Mouse (Mus musculus): ENCODE measurements around the gene Sspn. TPM values are rescaled to one million over a fixed set of nuclear protein-coding genes. Genes with fewer than 3 reads are reported as not detected.

Gene Sspn
- polyA plus RNA-seq, 1 experiment from 2014 or later, result 11.7 TPM

- ATAC-seq (ENCODE audit: insufficient number of reproducible peaks, insufficient read depth, low FRiP score, low TSS enrichment), result no peak
- no peak overlapping the region for H3K9ac ChIP-seq
- no peak overlapping the region for H3K4me3 ChIP-seq
- 78% methylated on average over 5 of the region's 5 CpGs for WGBS
- H3K9me3 ChIP-seq, result no peaks in the 10 kb centered on the region
- H3K4me1 ChIP-seq, result no peaks in the 10 kb centered on the region
- no peaks in the 10 kb centered on the region for H3K36me3 ChIP-seq
- no peaks in the 10 kb centered on the region for H3K27me3 ChIP-seq
- H3K4me2 ChIP-seq (replicated peaks), result no peak overlapping the region
- H3K27ac ChIP-seq, result no peak overlapping the region
Measured at GRCm38 (mm10) chr6:145904616-145905015, 26.8 kb upstream of the Sspn start.

- no peak for ATAC-seq (ENCODE audit: insufficient number of reproducible peaks, insufficient read depth, low FRiP score, low TSS enrichment)
- no peak overlapping the region for H3K4me2 ChIP-seq (replicated peaks)
- WGBS, result 71% methylated on average over 7 of the region's 7 CpGs
- no peaks in the 10 kb centered on the region for H3K27me3 ChIP-seq
- H3K27ac ChIP-seq, result no peak overlapping the region
- no peaks in the 10 kb centered on the region for H3K36me3 ChIP-seq
- H3K9me3 ChIP-seq, result no peaks in the 10 kb centered on the region
- no peak overlapping the region for H3K9ac ChIP-seq
- H3K4me1 ChIP-seq, result no peaks in the 10 kb centered on the region
- H3K4me3 ChIP-seq, result no peak overlapping the region
Measured at GRCm38 (mm10) chr6:145906096-145906890, 25.1 kb upstream of the Sspn start.

DNA sequence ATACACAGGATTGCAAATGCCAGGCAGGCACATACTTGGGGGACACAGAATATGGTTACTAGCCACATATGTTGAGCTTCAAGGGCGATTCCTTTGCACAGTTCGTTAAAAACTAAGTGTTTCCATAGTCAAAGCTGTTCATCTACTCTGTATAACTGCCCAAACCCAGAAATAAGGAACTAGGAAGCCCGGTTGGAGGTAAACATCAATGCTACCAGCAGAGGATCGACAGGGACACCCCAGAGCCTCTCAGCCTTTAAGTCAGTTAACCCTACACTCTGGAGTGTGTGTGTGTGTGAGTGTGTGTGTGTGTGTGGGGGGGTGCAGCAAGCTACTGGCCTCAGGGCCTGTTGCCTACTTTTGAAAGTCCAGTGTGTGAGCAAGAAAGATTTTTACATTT, 21.5 kb upstream of the Sspn start:
- Histone ChIP-seq H3K27me3 (no peaks in the 10 kb centered on the region), H3K9me3 (no peaks in the 10 kb centered on the region), H3K9ac (no peak overlapping the region), H3K36me3 (no peaks in the 10 kb centered on the region), H3K4me1 (no peaks in the 10 kb centered on the region), H3K4me3 (no peak overlapping the region), H3K4me2 (replicated peaks) (no peak overlapping the region), H3K27ac (no peak overlapping the region)
- ATAC-seq (ENCODE audit: insufficient number of reproducible peaks, insufficient read depth, low FRiP score, low TSS enrichment), result no peak
- WGBS, result 68% methylated on average over 4 of the region's 4 CpGs

DNA sequence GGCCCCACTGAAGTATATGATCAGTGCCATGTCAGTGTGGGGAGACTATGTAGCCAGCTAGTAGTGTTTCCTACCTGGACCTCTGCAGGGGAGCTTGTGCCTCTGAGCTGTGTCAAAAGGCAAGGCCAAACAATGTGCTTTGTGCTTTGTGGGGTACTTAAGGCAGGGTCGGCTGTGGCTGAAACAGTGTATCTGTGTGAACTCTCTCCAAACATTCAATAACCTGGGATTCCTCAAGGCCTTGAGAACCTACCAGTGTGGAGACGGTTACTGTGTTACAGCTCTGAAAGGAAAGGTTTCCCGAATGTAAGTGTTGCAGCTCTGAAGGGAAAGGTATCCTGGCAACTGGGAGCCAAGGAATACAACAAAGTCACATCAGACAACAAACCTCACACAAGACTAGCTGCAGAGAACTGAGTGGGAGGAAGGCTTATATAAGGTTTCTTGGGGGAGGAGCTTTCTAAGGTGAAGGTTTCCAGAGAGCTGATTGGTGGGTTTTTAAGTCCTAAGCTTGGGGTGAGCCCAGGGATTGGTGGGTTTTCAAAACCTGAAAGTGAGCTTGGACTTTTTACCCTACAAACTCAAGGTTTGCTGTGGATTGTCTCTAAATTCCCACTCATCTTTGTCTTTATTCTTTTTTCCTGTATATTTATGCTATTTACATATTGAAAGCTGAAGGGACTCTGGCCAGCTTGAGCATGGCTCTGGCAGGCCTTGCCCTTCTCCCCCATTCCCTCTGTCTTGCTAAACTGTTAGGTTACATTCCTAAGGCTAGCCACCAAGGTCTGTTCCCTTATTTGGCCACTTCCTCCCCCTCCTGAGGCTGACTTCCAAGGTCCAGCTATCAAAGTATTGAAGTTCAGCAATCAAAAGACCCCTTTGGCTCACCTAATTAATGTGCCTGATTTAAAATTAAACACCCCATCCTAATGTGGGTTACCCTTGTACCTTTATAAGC, 20.7 kb upstream of the Sspn start:
- ATAC-seq (ENCODE audit: insufficient number of reproducible peaks, insufficient read depth, low FRiP score, low TSS enrichment), result no peak

GRCm38 (mm10) chr6:145912232-145912631, 19.2 kb upstream of the Sspn start:
- Histone ChIP-seq H3K27me3 (no peaks in the 10 kb centered on the region), H3K27ac (no peak overlapping the region), H3K4me3 (no peak overlapping the region), H3K36me3 (no peaks in the 10 kb centered on the region), H3K4me2 (replicated peaks) (no peak overlapping the region), H3K9me3 (no peaks in the 10 kb centered on the region), H3K4me1 (no peaks in the 10 kb centered on the region), H3K9ac (no peak overlapping the region)
- ATAC-seq (ENCODE audit: insufficient number of reproducible peaks, insufficient read depth, low FRiP score, low TSS enrichment), result no peak

More for the DNA sequence above, 20.7 kb upstream of the Sspn start:
- Histone ChIP-seq H3K9me3 (no peaks in the 10 kb centered on the region), H3K4me2 (replicated peaks) (no peak overlapping the region), H3K27me3 (no peaks in the 10 kb centered on the region), H3K4me3 (no peak overlapping the region), H3K36me3 (no peaks in the 10 kb centered on the region), H3K9ac (no peak overlapping the region), H3K27ac (no peak overlapping the region), H3K4me1 (no peaks in the 10 kb centered on the region)
- WGBS, result 71% methylated on average over 3 of the region's 3 CpGs

DNA sequence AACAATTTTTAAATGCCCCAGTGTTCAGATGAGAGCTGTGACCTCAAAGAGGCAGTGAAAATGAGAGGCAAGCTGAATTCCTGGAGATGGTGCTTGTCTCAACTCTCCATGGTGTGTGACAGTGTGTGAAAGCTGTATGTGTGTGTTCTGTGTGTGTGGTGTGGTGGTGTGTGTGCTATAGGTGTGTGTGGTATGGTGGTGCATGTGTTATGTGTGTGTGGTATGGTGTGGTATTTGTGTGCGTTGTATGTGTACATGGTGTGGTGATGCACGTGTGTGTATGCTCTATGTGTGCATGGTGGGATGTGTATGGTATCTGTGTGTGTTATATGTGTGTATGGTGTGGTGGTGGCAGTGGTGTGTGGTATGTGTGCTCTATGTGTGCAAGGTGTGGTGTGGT, 16.0 kb upstream of the Sspn start:
- ATAC-seq (ENCODE audit: insufficient number of reproducible peaks, insufficient read depth, low FRiP score, low TSS enrichment), result peak; percentile 52; the same call in 1 of the 2 replicates

DNA sequence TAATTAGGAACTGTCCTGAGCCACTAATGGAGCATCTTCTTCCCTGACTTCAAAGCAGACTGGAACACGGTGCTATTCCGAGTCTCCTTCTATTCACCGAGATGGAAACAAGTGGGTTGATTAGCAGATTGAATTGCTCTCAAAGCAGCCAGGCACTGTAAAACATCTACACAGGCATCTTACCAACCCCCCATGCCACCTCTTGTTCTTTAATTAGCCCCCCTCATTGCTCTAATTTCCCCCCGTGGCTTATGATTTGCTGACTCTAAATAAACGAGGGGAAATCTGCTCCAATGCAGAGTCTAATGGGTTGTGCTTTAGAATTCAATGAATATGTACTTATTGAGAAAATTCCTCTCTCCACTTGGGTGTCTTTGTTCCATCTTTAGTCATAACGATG, 15.0 kb upstream of the Sspn start:
- ATAC-seq (ENCODE audit: insufficient number of reproducible peaks, insufficient read depth, low FRiP score, low TSS enrichment), result no peak
- H3K4me3 ChIP-seq, result no peak overlapping the region

More for the DNA sequence above, 16.0 kb upstream of the Sspn start:
- Histone ChIP-seq H3K9me3 (no peaks in the 10 kb centered on the region), H3K9ac (no peak overlapping the region), H3K36me3 (no peaks in the 10 kb centered on the region), H3K27me3 (no peaks in the 10 kb centered on the region), H3K27ac (no peak overlapping the region), H3K4me3 (no peak overlapping the region), H3K4me2 (replicated peaks) (no peak overlapping the region), H3K4me1 (no peaks in the 10 kb centered on the region)
- WGBS, result 95% methylated on average over 2 of the region's 2 CpGs

GRCm38 (mm10) chr6:145918236-145918635, 13.2 kb upstream of the Sspn start:
- Histone ChIP-seq H3K4me3 (no peak overlapping the region), H3K4me2 (replicated peaks) (no peak overlapping the region)

More for the DNA sequence above, 15.0 kb upstream of the Sspn start:
- Histone ChIP-seq H3K9me3 (no peaks in the 10 kb centered on the region), H3K4me1 (no peaks in the 10 kb centered on the region), H3K9ac (no peak overlapping the region), H3K36me3 (no peaks in the 10 kb centered on the region), H3K27me3 (no peaks in the 10 kb centered on the region), H3K27ac (no peak overlapping the region), H3K4me2 (replicated peaks) (no peak overlapping the region)
- WGBS, result 62% methylated on average over 6 of the region's 6 CpGs

DNA sequence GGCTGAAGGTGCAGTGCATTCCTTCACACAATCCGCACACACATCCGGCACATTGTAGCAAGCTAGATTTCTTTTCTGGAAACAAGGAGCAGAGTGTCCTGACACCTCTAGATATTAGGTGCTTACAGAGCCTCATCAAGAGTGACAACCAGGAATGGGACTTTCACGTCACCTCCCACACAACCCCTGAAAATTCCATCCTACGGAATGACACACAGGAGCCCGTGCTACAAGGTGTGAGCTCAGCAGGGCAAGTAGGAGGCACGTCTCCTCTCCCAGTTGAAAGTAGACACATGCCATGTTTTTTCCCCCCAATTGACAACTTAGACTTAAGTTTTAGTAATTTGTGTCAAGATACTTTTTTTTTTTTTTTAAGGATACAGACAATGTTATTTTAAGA, 7.8 kb upstream of the Sspn start:
- Histone ChIP-seq H3K27ac (no peak overlapping the region), H3K4me2 (replicated peaks) (no peak overlapping the region), H3K4me1 (no peaks in the 10 kb centered on the region), H3K4me3 (no peak overlapping the region), H3K27me3 (no peaks in the 10 kb centered on the region), H3K9ac (no peak overlapping the region), H3K36me3 (no peaks in the 10 kb centered on the region), H3K9me3 (no peaks in the 10 kb centered on the region)
- no peak for ATAC-seq (ENCODE audit: insufficient number of reproducible peaks, insufficient read depth, low FRiP score, low TSS enrichment)
- 85% methylated on average over 6 of the region's 6 CpGs for whole genome bisulfite sequencing

More at GRCm38 (mm10) chr6:145918236-145918635, 13.2 kb upstream of the Sspn start:
- Histone ChIP-seq H3K4me1 (no peaks in the 10 kb centered on the region), H3K27ac (no peak overlapping the region), H3K9ac (no peak overlapping the region), H3K36me3 (no peaks in the 10 kb centered on the region), H3K27me3 (no peaks in the 10 kb centered on the region), H3K9me3 (no peaks in the 10 kb centered on the region)
- no peak for ATAC-seq (ENCODE audit: insufficient number of reproducible peaks, insufficient read depth, low FRiP score, low TSS enrichment)
- WGBS, result 85% methylated on average over 5 of the region's 5 CpGs

DNA sequence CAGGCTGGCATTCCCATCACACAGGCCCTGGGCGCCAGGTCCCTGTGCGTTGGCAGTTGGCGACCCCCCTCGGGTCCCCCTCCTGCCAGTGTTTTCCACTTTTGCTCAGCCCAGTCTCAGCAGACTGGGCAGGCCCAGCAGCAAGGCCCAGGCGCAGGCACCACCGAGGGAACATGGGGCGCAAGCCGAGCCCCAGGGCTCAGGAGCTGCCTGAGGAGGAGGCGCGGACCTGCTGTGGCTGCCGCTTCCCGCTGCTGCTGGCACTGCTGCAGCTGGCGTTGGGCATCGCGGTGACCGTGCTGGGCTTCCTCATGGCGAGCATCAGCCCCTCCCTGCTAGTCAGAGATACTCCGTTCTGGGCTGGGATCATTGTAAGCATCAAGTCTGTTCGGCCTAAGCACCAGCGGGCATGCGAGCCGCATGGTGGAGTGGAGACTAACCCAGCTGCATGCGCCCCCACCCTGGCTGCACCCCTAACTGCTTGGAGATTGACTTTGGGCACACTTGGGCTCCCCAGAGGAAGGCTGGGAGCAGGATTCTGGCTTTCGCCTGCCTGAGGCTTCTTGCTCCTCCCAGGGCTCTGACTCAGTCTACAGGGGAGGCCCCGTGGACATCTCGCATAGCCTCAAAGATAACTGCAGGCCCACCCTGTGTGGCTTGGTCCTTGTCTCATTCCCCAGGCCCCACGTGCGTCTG, 2.7 kb downstream of the Sspn start:
- Histone ChIP-seq H3K27ac (peak overlapping the region; percentile 87), H3K27me3 (no peaks in the 10 kb centered on the region), H3K4me3 (peak overlapping the region; percentile 45), H3K4me2 (replicated peaks) (peak overlapping the region; percentile 63), H3K4me1 (peaks cover 14% of the 10 kb centered on the region; the same call in 1 of the 2 replicates), H3K36me3 (no peaks in the 10 kb centered on the region), H3K9me3 (no peaks in the 10 kb centered on the region), H3K9ac (peak overlapping the region; percentile 78)
- peak; percentile 94 for ATAC-seq (ENCODE audit: insufficient number of reproducible peaks, insufficient read depth, low FRiP score, low TSS enrichment)
- 6% methylated on average over 28 of the region's 28 CpGs for WGBS

DNA sequence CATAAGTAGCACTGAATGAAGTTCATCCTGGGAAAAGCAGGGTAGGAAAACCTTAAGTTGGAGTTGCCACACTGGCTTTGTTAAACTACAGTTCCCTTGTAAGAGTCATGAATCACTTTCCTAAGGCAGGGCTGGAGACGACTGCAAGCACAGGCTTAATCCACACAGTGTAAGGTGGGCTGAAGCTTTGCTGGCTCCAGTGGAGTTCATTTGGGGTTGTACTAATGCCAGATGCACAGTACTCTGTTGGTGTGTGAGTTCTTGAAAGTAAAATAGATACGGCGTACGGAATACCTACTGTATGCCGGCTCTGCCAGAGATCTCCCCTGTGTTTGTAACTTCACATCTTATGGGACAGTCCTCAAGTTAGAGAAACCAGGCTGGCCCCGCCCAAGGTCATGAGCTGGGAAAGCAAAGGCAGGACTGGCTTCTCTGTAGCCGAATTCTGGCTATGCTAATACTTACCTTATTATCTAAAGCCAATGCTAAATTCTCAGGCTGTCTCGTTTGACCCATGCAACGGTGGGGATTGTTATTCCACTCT, 3.3 kb downstream of the Sspn start:
- Histone ChIP-seq H3K4me2 (replicated peaks) (peak overlapping the region; percentile 63), H3K4me3 (peak overlapping the region; percentile 45), H3K36me3 (no peaks in the 10 kb centered on the region), H3K27ac (peak overlapping the region; percentile 87), H3K4me1 (peaks cover 14% of the 10 kb centered on the region; the same call in 1 of the 2 replicates), H3K27me3 (no peaks in the 10 kb centered on the region), H3K9ac (peak overlapping the region; percentile 78), H3K9me3 (no peaks in the 10 kb centered on the region)
- 72% methylated on average over 9 of the region's 9 CpGs for WGBS
- peak; percentile 55; the same call in 1 of the 2 replicates for ATAC-seq (ENCODE audit: insufficient number of reproducible peaks, insufficient read depth, low FRiP score, low TSS enrichment)
